Mouse (Mus musculus) midbrain, embryonic 14.5 days (tissue): Measurements from ENCODE around the gene Krt83. TPM values are rescaled to one million over a fixed set of nuclear protein-coding genes. Genes with fewer than 3 reads are reported as not detected.

ENCODE experiments used
- ATAC-seq: fragments of 200-750 bp; cut with Nextera tagmentation; 2 replicates; pipeline ENCODE4 v1.8.0; 2017; ENCODE audit warnings: moderate number of reproducible peaks, moderate library complexity; ENCODE audit not compliant: low FRiP score, low TSS enrichment
- DNase-seq: peaks from one replicate; pipeline ENCODE4 v3.0.0-alpha.2; 2015
- H3K27ac ChIP-seq: fragments of 300-500 bp; sonication (generic); replicated peaks from 2 replicates; pipeline ENCODE4 v1.5.1; 2014; ENCODE audit warnings: mild to moderate bottlenecking, low read depth, low read length, moderate library complexity
- H3K27me3 ChIP-seq: fragments of 300-500 bp; sonication (generic); 2 replicates; pipeline ENCODE4 v1.6.1; 2014; ENCODE audit warnings: low read length, control low read depth, mixed read lengths; ENCODE audit not compliant: control insufficient read depth, insufficient read depth
- H3K36me3 ChIP-seq: fragments of 300-500 bp; sonication (generic); 2 replicates; pipeline ENCODE4 v1.6.1; 2014; ENCODE audit warnings: low read length, control low read depth; ENCODE audit not compliant: control insufficient read depth, insufficient read depth
- H3K4me1 ChIP-seq: fragments of 300-500 bp; sonication (generic); 2 replicates; pipeline ENCODE4 v1.6.1; 2014; ENCODE audit warnings: mild to moderate bottlenecking, antibody characterized with exemption, low read length, control low read depth; ENCODE audit not compliant: control insufficient read depth, insufficient read depth
- H3K4me2 ChIP-seq: fragments of 300-500 bp; sonication (generic); 2 replicates; pipeline ENCODE4 v1.6.1; 2014; ENCODE audit warnings: mild to moderate bottlenecking, low read length, moderate library complexity
- H3K4me3 ChIP-seq: fragments of 300-500 bp; sonication (generic); replicated peaks from 2 replicates; pipeline ENCODE4 v1.5.1; 2014; ENCODE audit warnings: low read depth, low read length
- H3K9ac ChIP-seq: fragments of 300-500 bp; sonication (generic); replicated peaks from 2 replicates; pipeline ENCODE4 v1.6.1; 2014; ENCODE audit warnings: mild to moderate bottlenecking, low read length, moderate library complexity
- H3K9me3 ChIP-seq: fragments of 300-500 bp; sonication (generic); 2 replicates; pipeline ENCODE4 v1.6.1; 2016; ENCODE audit warnings: low read length, control low read depth, mixed read lengths; ENCODE audit not compliant: control insufficient read depth
- WGBS: fragments of 180-500 bp; shearing (Covaris S2); extraction: QIAGEN DNeasy Blood & Tissue Kit; methylation state at CpG from one replicate; pipeline ENCODE4 v1.1.7; 2014; 5-methylcytosine and 5-hydroxymethylcytosine counted together
- polyA plus RNA-seq: library from polyadenylated mRNA; unstranded; fragments of >200 nt; fragmentation: Nextera tagmentation; extraction: Ambion mirVana; gene quantifications from 2 replicates; pipeline ENCODE4 v1.2.1, GENCODE M21; 2014

Gene Krt83
- polyA plus RNA-seq, 1 experiment from 2014 or later, result not detected

- Histone ChIP-seq H3K9ac (no peak overlapping the region), H3K4me1 (0 out of 2 replicates have a peak, but pooled peaks cover 6% of the 10 kb centered on the region), H3K9me3 (no peaks in the 10 kb centered on the region), H3K27me3 (peaks cover 11% of the 10 kb centered on the region), H3K27ac (no peak overlapping the region), H3K36me3 (no peaks in the 10 kb centered on the region), H3K4me3 (no peak overlapping the region), H3K4me2 (no peak overlapping the region)
- DNase-seq (no peak), ATAC-seq (no peak)
- 94% methylated on average over 7 of the region's 7 CpGs for WGBS
These were observed 54.7 kb downstream of the Krt83 start for GRCm38 (mm10) chr15:101436611-101437010.

Other genes starting within 250 kb of the Krt83 start
- 2.9 and 3.5 TPM in 2 replicates for gene Nr4a1, start 237.2 kb downstream of the Krt83 start, polyA plus RNA-seq
- 61.2 and 87.4 TPM in 2 replicates for gene Atg101, start 207.2 kb downstream of the Krt83 start, polyA plus RNA-seq
- gene 6030408B16Rik, start 198.3 kb downstream of the Krt83 start, polyA plus RNA-seq, result 0.30 and 0.51 TPM in 2 replicates
- gene Krt80, start 121.3 kb downstream of the Krt83 start, polyA plus RNA-seq, result not detected in 2 replicates
- 0.12 and 0.24 TPM in 2 replicates for gene Krt7, start 80.5 kb downstream of the Krt83 start, polyA plus RNA-seq
- 0.09 and 0.26 TPM in 2 replicates for gene Krt87, start 52.7 kb downstream of the Krt83 start, polyA plus RNA-seq
- not detected in 2 replicates for gene Krt88, start 43.8 kb downstream of the Krt83 start, polyA plus RNA-seq
- gene Krt81, start 27.8 kb downstream of the Krt83 start, polyA plus RNA-seq, result not detected in 2 replicates
- gene Krt86, start 18.0 kb downstream of the Krt83 start, polyA plus RNA-seq, result 0.11 and 0.12 TPM in 2 replicates
- gene Gm49425, start 25.7 kb upstream of the Krt83 start, polyA plus RNA-seq, result not detected in 2 replicates
- gene Krt84, start 41.3 kb upstream of the Krt83 start, polyA plus RNA-seq, result not detected in 2 replicates
- not detected in 2 replicates for gene Krt82, start 59.2 kb upstream of the Krt83 start, polyA plus RNA-seq
- gene Krt90, start 71.4 kb upstream of the Krt83 start, polyA plus RNA-seq, result 0.08 TPM in 1 of 2 replicates, not detected in the other
- gene Krt75, start 82.4 kb upstream of the Krt83 start, polyA plus RNA-seq, result 0.07 and 0.15 TPM in 2 replicates
- not detected in 2 replicates for gene Gm5414, start 136.7 kb upstream of the Krt83 start, polyA plus RNA-seq
- not detected in 2 replicates for gene Gm5478, start 155.9 kb upstream of the Krt83 start, polyA plus RNA-seq
- gene Krt6b, start 188.8 kb upstream of the Krt83 start, polyA plus RNA-seq, result not detected in 2 replicates
- not detected in 2 replicates for gene Krt6a, start 202.8 kb upstream of the Krt83 start, polyA plus RNA-seq
- gene Krt5, start 221.4 kb upstream of the Krt83 start, polyA plus RNA-seq, result not detected in 2 replicates